Mouse (Mus musculus): ENCODE measurements around the gene Trpv4.

Gene Trpv4

GRCm38 (mm10) chr5:114617809-114618208 lies 40.4 kb downstream of the Trpv4 start:
- no peak for DNase-seq

GRCm38 (mm10) chr5:114616336-114617061 lies 41.7 kb downstream of the Trpv4 start:
- no peak for DNase-seq

GRCm38 (mm10) chr5:114614863-114615262 lies 43.4 kb downstream of the Trpv4 start:
- DNase-seq = no peak

GRCm38 (mm10) chr5:114611968-114612608 lies 46.1 kb downstream of the Trpv4 start:
- peak in 1 of 2 experiments; percentile 57 for DNase-seq

GRCm38 (mm10) chr5:114611256-114611655 lies 47.0 kb downstream of the Trpv4 start:
- DNase-seq = no peak

- DNase-seq = peak; percentile 82 to 92
Observed at GRCm38 (mm10) chr5:114608516-114608915, 49.7 kb downstream of the Trpv4 start.

GRCm38 (mm10) chr5:114607651-114608050 lies 50.6 kb downstream of the Trpv4 start:
- DNase-seq = peak; percentile 85 to 92

- no peak for DNase-seq
Observed at GRCm38 (mm10) chr5:114605981-114606380, 52.2 kb downstream of the Trpv4 start.

GRCm38 (mm10) chr5:114604781-114605290 lies 53.4 kb downstream of the Trpv4 start:
- no peak for DNase-seq

- DNase-seq = no peak
Observed at GRCm38 (mm10) chr5:114603975-114604374, 54.2 kb downstream of the Trpv4 start.

- no peak for DNase-seq
Observed at GRCm38 (mm10) chr5:114602012-114602411, 56.2 kb downstream of the Trpv4 start.

GRCm38 (mm10) chr5:114597652-114598051 lies 60.6 kb downstream of the Trpv4 start:
- no peak for DNase-seq

GRCm38 (mm10) chr5:114597222-114597621 lies 61.0 kb downstream of the Trpv4 start:
- no peak for DNase-seq

- no peak for DNase-seq
Observed at GRCm38 (mm10) chr5:114596604-114597003, 61.6 kb downstream of the Trpv4 start.

GRCm38 (mm10) chr5:114594741-114595241 lies 63.4 kb downstream of the Trpv4 start:
- DNase-seq = no peak

- no peak for DNase-seq
Observed at GRCm38 (mm10) chr5:114593949-114594348, 64.3 kb downstream of the Trpv4 start.

- no peak for DNase-seq
Observed at GRCm38 (mm10) chr5:114593161-114593821, 64.9 kb downstream of the Trpv4 start.

GRCm38 (mm10) chr5:114592463-114593160 lies 65.6 kb downstream of the Trpv4 start:
- DNase-seq = no peak

- peak in 1 of 2 experiments; percentile 42 for DNase-seq
Observed at GRCm38 (mm10) chr5:114591151-114591561, 67.1 kb downstream of the Trpv4 start.

- DNase-seq = no peak
Observed at GRCm38 (mm10) chr5:114590043-114590913, 67.9 kb downstream of the Trpv4 start.

- DNase-seq = no peak
Observed at GRCm38 (mm10) chr5:114589454-114589853, 68.8 kb downstream of the Trpv4 start.

- DNase-seq = no peak
Observed at GRCm38 (mm10) chr5:114589026-114589425, 69.2 kb downstream of the Trpv4 start.
